Mouse (Mus musculus): ENCODE data around the gene Mrpl3. TPM values are rescaled to one million over a fixed set of nuclear protein-coding genes. Genes with fewer than 3 reads are reported as not detected.

Gene Mrpl3
- polyA plus RNA-seq, 1 experiment, result 41.4 TPM

DNA sequence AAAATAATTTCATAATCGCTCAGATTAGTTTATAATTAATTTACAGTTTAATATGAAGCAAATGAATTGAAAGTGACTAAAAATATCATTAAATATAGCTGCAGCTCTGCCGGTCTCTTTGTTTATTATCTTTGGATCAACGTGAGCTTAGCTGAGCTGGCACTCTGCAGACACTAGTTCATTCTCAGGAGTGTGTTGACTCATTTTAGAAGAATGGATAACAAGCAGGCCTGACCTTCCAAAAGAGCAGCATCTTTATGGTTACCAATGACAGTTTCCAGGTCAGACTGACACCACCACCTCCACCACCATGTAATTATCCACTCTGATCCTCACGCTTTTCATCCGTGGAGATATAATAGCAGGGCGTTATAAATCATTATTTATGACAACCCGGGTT is 7.0 kb upstream of the Mrpl3 start:
- H3K36me3 ChIP-seq (ENCODE audit: control insufficient read depth, insufficient read depth, low read length), result no peaks in the 10 kb centered on the region
- 79% methylated on average over 7 of the region's 7 CpGs for WGBS
- no peaks in the 10 kb centered on the region for H3K4me1 ChIP-seq (ENCODE audit: control insufficient read depth, insufficient read depth, insufficient read length)
- no peak overlapping the region for H3K4me3 ChIP-seq (ENCODE audit: extremely low read depth, insufficient read depth, insufficient read length)
- no peak overlapping the region for H3K27ac ChIP-seq (ENCODE audit: insufficient read depth, low read length)
- TF ChIP-seq POLR2A (IDR thresholded peaks at IDR 0.05; ENCODE audit: low read depth, low read length) (no peak), CTCF (IDR thresholded peaks at IDR 0.05; ENCODE audit: extremely low read depth, insufficient read depth, insufficient read length, insufficient replicate concordance) (no peak)
- no peaks in the 10 kb centered on the region; the same call in 1 of the 2 replicates for H3K27me3 ChIP-seq (ENCODE audit: control insufficient read depth, insufficient read depth, low read length)
- DNase-seq (ENCODE audit: low read depth in 1 of 2, low spot score in 2 of 2), result no peak

DNA sequence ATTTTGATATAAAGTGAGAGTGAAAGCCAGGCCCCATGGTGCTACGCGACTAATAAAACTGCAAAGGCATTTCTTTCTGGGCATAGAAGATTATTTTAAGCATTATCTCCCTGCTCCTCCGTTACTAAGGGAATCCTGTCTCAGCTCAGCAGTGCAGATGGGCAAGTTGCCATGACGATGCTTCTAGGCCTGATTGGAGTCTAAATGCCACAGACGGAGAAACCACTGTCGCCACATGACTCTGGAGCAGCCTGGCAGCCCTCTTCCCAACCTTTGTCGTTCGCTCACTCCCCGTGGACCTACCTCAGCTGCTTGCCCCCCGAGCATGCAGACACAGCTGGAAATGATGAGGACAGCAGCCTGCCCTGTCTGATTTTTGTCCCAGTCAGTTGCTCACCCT is 4.7 kb upstream of the Mrpl3 start:
- Histone ChIP-seq H3K4me3 (ENCODE audit: extremely low read depth, insufficient read depth, insufficient read length) (no peak overlapping the region), H3K4me1 (ENCODE audit: control insufficient read depth, insufficient read depth, insufficient read length) (no peaks in the 10 kb centered on the region), H3K36me3 (ENCODE audit: control insufficient read depth, insufficient read depth, low read length) (no peaks in the 10 kb centered on the region), H3K27ac (ENCODE audit: insufficient read depth, low read length) (no peak overlapping the region), H3K27me3 (ENCODE audit: control insufficient read depth, insufficient read depth, low read length) (no peaks in the 10 kb centered on the region; the same call in 1 of the 2 replicates)
- WGBS, result 73% methylated on average over 10 of the region's 10 CpGs
- DNase-seq (ENCODE audit: low read depth in 1 of 2, low spot score in 2 of 2), result no peak
- TF ChIP-seq POLR2A (IDR thresholded peaks at IDR 0.05; ENCODE audit: low read depth, low read length), result no peak
- TF ChIP-seq CTCF (IDR thresholded peaks at IDR 0.05; ENCODE audit: extremely low read depth, insufficient read depth, insufficient read length, insufficient replicate concordance), result no peak

DNA sequence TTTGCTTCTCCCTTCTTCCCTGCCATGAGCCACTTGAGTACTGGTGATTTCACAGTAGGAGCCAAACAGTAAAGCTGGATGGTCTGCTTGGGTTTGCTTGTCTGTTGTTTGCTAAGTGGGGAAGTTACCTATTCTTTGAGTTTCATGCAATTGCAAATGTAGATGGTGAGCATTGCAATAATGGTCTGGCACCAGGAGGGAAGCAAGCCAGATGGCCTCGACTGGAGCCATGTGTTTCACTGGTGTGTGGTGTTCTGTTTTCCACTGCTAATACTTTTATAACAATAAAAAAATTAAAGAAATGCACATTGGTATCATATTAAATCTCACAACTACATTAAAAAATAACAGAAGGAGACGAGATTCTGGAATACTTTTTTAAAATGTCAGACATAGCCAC is 3.4 kb upstream of the Mrpl3 start:
- Histone ChIP-seq H3K4me3 (ENCODE audit: extremely low read depth, insufficient read depth, insufficient read length) (no peak overlapping the region), H3K27ac (ENCODE audit: insufficient read depth, low read length) (no peak overlapping the region), H3K4me1 (ENCODE audit: control insufficient read depth, insufficient read depth, insufficient read length) (peaks cover 2% of the 10 kb centered on the region; the same call in 1 of the 2 replicates), H3K36me3 (ENCODE audit: control insufficient read depth, insufficient read depth, low read length) (no peaks in the 10 kb centered on the region), H3K27me3 (ENCODE audit: control insufficient read depth, insufficient read depth, low read length) (no peaks in the 10 kb centered on the region; the same call in 1 of the 2 replicates)
- WGBS, result 64% methylated on average over 2 of the region's 2 CpGs
- TF ChIP-seq CTCF (IDR thresholded peaks at IDR 0.05; ENCODE audit: extremely low read depth, insufficient read depth, insufficient read length, insufficient replicate concordance) (no peak), POLR2A (IDR thresholded peaks at IDR 0.05; ENCODE audit: low read depth, low read length) (no peak)
- no peak for DNase-seq (ENCODE audit: low read depth in 1 of 2, low spot score in 2 of 2)

DNA sequence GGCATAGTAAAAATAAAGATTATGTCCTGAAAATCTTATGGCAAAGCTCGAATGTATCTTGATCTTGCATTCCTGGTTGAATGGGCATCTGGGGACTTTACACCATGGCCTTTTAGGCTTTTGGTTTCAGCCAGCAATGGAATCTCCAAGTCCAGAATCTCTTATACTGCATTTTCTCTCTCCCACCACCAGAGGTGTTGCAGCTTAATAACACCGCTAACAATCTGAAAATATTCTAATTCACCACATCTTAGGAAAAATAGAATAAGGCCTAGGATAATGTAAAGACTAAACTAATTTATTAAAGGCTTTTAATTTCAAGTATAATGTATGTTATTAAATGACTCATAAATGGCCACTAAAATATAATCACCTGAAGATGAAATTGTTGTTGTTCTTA is 2.8 kb upstream of the Mrpl3 start:
- H3K36me3 ChIP-seq (ENCODE audit: control insufficient read depth, insufficient read depth, low read length), result no peaks in the 10 kb centered on the region
- no peak for DNase-seq (ENCODE audit: low read depth in 1 of 2, low spot score in 2 of 2)
- no peak overlapping the region for H3K4me3 ChIP-seq (ENCODE audit: extremely low read depth, insufficient read depth, insufficient read length)
- TF ChIP-seq POLR2A (IDR thresholded peaks at IDR 0.05; ENCODE audit: low read depth, low read length) (no peak), CTCF (IDR thresholded peaks at IDR 0.05; ENCODE audit: extremely low read depth, insufficient read depth, insufficient read length, insufficient replicate concordance) (no peak)
- H3K27me3 ChIP-seq (ENCODE audit: control insufficient read depth, insufficient read depth, low read length), result no peaks in the 10 kb centered on the region; the same call in 1 of the 2 replicates
- 62% methylated on average over 2 of the region's 2 CpGs for WGBS
- H3K4me1 ChIP-seq (ENCODE audit: control insufficient read depth, insufficient read depth, insufficient read length), result peaks cover 2% of the 10 kb centered on the region; the same call in 1 of the 2 replicates
- H3K27ac ChIP-seq (ENCODE audit: insufficient read depth, low read length), result no peak overlapping the region

DNA sequence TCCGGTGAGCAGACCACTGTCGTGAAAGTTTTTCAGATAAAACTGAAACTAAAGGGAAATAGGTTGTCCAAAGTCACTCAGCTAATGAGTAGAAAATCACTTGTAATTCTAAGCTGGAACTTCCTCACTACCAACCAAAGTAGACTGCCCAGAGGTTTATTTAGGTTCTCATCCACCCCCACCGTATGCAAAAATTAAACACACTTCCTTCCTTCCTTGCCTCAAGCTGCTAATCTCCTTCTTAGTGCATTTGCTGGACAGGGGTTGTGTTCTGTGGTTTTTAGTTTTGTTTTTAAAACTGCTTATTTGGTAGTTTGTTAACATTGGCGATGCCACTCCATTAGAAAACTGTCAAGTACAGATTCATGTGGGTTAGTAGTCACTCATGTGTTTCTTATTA is 773 bp downstream of the Mrpl3 start:
- Histone ChIP-seq H3K4me1 (ENCODE audit: control insufficient read depth, insufficient read depth, insufficient read length) (peaks cover 2% of the 10 kb centered on the region; the same call in 1 of the 2 replicates), H3K27ac (ENCODE audit: insufficient read depth, low read length) (no peak overlapping the region), H3K36me3 (ENCODE audit: control insufficient read depth, insufficient read depth, low read length) (peaks cover 17% of the 10 kb centered on the region), H3K4me3 (ENCODE audit: extremely low read depth, insufficient read depth, insufficient read length) (peak overlapping the region; percentile 77), H3K27me3 (ENCODE audit: control insufficient read depth, insufficient read depth, low read length) (no peaks in the 10 kb centered on the region)
- 11% methylated on average over 4 of the region's 4 CpGs for WGBS
- DNase-seq (ENCODE audit: low read depth in 1 of 2, low spot score in 2 of 2), result no peak
- TF ChIP-seq CTCF (IDR thresholded peaks at IDR 0.05; ENCODE audit: extremely low read depth, insufficient read depth, insufficient read length, insufficient replicate concordance), result no peak
- TF ChIP-seq POLR2A (IDR thresholded peaks at IDR 0.05; ENCODE audit: low read depth, low read length), result no peak

GRCm38 (mm10) chr9:105069106-105069505 is 16.1 kb downstream of the Mrpl3 start:
- WGBS, result 95% methylated on average over 10 of the region's 10 CpGs
- Histone ChIP-seq H3K4me3 (ENCODE audit: extremely low read depth, insufficient read depth, insufficient read length) (no peak overlapping the region), H3K27ac (ENCODE audit: insufficient read depth, low read length) (no peak overlapping the region), H3K27me3 (ENCODE audit: control insufficient read depth, insufficient read depth, low read length) (no peaks in the 10 kb centered on the region), H3K4me1 (ENCODE audit: control insufficient read depth, insufficient read depth, insufficient read length) (no peaks in the 10 kb centered on the region), H3K36me3 (ENCODE audit: control insufficient read depth, insufficient read depth, low read length) (peaks cover 32% of the 10 kb centered on the region)
- DNase-seq (ENCODE audit: low read depth in 1 of 2, low spot score in 2 of 2), result no peak
- no peak for TF ChIP-seq POLR2A (IDR thresholded peaks at IDR 0.05; ENCODE audit: low read depth, low read length)
- no peak for TF ChIP-seq CTCF (IDR thresholded peaks at IDR 0.05; ENCODE audit: extremely low read depth, insufficient read depth, insufficient read length, insufficient replicate concordance)

DNA sequence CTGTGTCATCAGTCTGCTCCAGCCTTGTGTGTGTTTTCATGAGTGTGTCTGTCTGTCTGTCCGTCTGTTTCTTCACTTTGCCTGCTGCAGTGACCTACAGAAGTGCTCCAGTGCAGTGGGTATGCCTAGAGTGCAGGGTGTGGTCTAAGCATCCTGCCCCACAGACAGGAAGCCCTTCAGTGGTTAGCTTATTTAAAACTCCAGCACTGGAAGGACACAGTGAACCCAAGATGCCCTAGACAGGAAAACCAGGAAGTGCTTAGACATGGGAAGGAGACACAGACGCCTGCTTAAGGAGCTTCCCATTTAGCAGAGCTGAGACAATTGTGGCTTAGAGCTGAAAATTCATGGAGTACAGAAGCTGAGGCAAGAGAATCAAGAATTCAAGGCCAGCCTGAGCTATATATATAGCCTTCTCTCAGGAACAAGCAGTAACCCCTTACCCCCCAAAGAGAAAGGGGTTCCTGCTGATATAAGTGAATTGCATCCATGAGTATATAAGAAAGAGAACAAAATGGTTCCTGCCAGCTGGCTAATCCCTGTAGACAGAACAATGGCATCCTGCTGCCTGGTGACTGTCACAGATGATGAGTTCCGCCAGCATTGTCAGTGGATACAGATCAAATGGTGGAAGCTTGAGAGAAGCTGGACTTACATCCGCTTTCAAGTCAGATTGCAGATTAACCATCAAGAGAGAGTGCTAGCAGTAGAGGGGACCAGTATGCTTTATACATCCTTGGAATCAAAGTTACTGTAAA is 20.1 kb downstream of the Mrpl3 start:
- TF ChIP-seq POLR2A (IDR thresholded peaks at IDR 0.05; ENCODE audit: low read depth, low read length) (no peak), CTCF (IDR thresholded peaks at IDR 0.05; ENCODE audit: extremely low read depth, insufficient read depth, insufficient read length, insufficient replicate concordance) (no peak)
- H3K36me3 ChIP-seq (ENCODE audit: control insufficient read depth, insufficient read depth, low read length), result peaks cover 40% of the 10 kb centered on the region

More for the DNA sequence above, 20.1 kb downstream of the Mrpl3 start:
- no peak overlapping the region for H3K4me3 ChIP-seq (ENCODE audit: extremely low read depth, insufficient read depth, insufficient read length)
- H3K27ac ChIP-seq (ENCODE audit: insufficient read depth, low read length), result no peak overlapping the region
- H3K4me1 ChIP-seq (ENCODE audit: control insufficient read depth, insufficient read depth, insufficient read length), result no peaks in the 10 kb centered on the region
- H3K27me3 ChIP-seq (ENCODE audit: control insufficient read depth, insufficient read depth, low read length), result no peaks in the 10 kb centered on the region
- no peak for DNase-seq (ENCODE audit: low read depth in 1 of 2, low spot score in 2 of 2)
- 85% methylated on average over 4 of the region's 4 CpGs for WGBS
